Mouse (Mus musculus) erythroid progenitor cell, adult 5-6 weeks (primary cell): ENCODE measurements around the gene Ikbkg. TPM values are rescaled to one million over a fixed set of nuclear protein-coding genes. Genes with fewer than 3 reads are reported as not detected.
"Not testable (repeated sequence)": the region's sequence is repeated elsewhere in the genome, so short reads cannot be mapped to it uniquely, and the experiment has no call there.

Experiments used
- ATAC-seq: replicated peaks from 2 replicates; pipeline ENCODE4 v1.8.0; 2016; ENCODE audit warnings: moderate number of reproducible peaks, mild to moderate bottlenecking, moderate TSS enrichment, inconsistent platforms; ENCODE audit not compliant: poor library complexity, low FRiP score, severe bottlenecking
- total RNA-seq, 2 experiments: library from RNA; stranded (forward) in 1 of 2; stranded (reverse) in 1 of 2; fragments of 150-400 nt in 1 of 2; fragments of 186-747, 209-891 nt in 1 of 2; gene quantifications; 2 replicates each; pipeline versions ENCODE4 v1.2.3 to v1.2.4; 2015 to 2017; ENCODE audit warnings: low replicate concordance in 2 of 2

Gene Ikbkg
- total RNA-seq, 2 experiments from 2014 or later, result 5.4 to 12.8 TPM

DNA sequence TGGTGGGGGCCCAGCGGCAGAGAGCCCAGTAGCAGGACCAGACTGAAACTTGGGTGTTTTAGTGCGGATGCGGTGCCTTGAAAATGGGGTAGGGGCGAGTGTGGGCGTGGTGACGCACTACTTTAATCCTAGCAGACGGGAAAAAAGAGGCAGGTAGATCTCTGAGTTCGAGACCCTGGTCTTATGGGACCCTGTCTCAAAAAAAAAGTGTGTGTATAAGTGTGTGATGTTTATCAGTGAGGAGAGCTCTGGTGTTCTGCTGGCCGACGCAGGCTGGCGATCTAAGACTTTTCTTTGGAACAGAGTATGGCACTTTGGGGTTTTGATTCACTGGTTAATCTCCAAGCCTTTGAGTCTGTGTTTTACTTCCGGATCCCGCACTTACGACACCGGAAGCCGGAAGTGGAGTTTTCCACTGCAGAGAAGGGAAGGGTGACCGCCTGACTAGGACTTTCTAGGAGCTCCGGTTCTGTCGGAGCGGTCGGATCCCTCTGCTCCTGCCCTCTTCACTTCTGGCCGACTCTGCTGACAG lies 36.3 kb downstream of the Ikbkg start:
- peak; percentile 75 for ATAC-seq

- no peak for ATAC-seq
Measured at GRCm38 (mm10) chrX:74451157-74451912, 58.2 kb downstream of the Ikbkg start.

GRCm38 (mm10) chrX:74452773-74453172 lies 59.7 kb downstream of the Ikbkg start:
- ATAC-seq, result no peak

DNA sequence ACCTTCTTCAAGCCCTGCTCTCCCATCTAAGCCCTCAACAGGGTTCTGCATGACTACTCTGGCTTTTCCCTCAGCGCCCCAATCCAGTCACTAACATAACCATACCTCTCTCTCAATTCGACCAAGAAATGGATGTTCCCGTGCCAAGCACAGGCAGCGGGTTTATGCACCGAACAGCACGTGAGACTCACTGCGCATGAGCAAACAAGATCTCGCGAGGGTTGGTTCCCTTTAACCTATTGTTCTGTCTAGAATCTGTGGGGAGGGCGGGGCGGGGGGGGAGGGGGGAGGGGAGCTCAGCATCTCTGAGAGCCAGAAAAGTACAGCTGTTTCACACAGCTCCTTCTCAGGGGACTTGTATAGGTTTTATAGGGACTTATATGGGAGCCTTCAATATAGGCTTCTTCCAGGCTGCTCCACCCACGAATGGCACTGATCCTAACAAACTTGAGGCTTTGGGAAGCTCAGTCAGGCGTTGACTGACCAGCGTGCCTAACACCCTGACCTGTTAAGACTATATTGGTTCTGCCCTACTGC lies 88.3 kb downstream of the Ikbkg start, which contains the start of gene Gm6880:
TSS of gene Gm6880 (minus strand) at position 51 of the 537 bp plus-strand sequence.
- ATAC-seq, result not testable (repeated sequence)

GRCm38 (mm10) chrX:74497131-74497530 lies 104.0 kb downstream of the Ikbkg start:
- no peak for ATAC-seq

Other genes starting within 250 kb of the Ikbkg start
- gene Tex28, start 225.5 kb upstream of the Ikbkg start, total RNA-seq (2015; ENCODE audit: low replicate concordance), result not detected in 2 replicates
- not detected in 2 replicates for gene Tex28, start 225.5 kb upstream of the Ikbkg start, total RNA-seq (2017; ENCODE audit: low replicate concordance)
- not detected in 2 replicates for gene Tktl1, start 216.0 kb upstream of the Ikbkg start, total RNA-seq (2015; ENCODE audit: low replicate concordance)
- gene Tktl1, start 216.0 kb upstream of the Ikbkg start, total RNA-seq (2017; ENCODE audit: low replicate concordance), result not detected in 2 replicates
- 103 and 114 TPM in 2 replicates for gene Flna, start 143.5 kb upstream of the Ikbkg start, total RNA-seq (2015; ENCODE audit: low replicate concordance)
- 122 and 133 TPM in 2 replicates for gene Flna, start 143.5 kb upstream of the Ikbkg start, total RNA-seq (2017; ENCODE audit: low replicate concordance)
- gene Emd, start 138.6 kb upstream of the Ikbkg start, total RNA-seq (2015; ENCODE audit: low replicate concordance), result 39.3 and 44.4 TPM in 2 replicates
- 23.2 and 29.5 TPM in 2 replicates for gene Emd, start 138.6 kb upstream of the Ikbkg start, total RNA-seq (2017; ENCODE audit: low replicate concordance)
- 718 and 731 TPM in 2 replicates for gene Rpl10, start 122.5 kb upstream of the Ikbkg start, total RNA-seq (2015; ENCODE audit: low replicate concordance)
- gene Rpl10, start 122.5 kb upstream of the Ikbkg start, total RNA-seq (2017; ENCODE audit: low replicate concordance), result 354 and 377 TPM in 2 replicates
- gene Taz, start 111.4 kb upstream of the Ikbkg start, total RNA-seq (2015; ENCODE audit: low replicate concordance), result 41.8 and 53.2 TPM in 2 replicates
- 13.8 and 18.6 TPM in 2 replicates for gene Taz, start 111.4 kb upstream of the Ikbkg start, total RNA-seq (2017; ENCODE audit: low replicate concordance)
- 108 and 154 TPM in 2 replicates for gene Dnase1l1, start 111.0 kb upstream of the Ikbkg start, total RNA-seq (2015; ENCODE audit: low replicate concordance)
- 73.7 and 110 TPM in 2 replicates for gene Dnase1l1, start 111.0 kb upstream of the Ikbkg start, total RNA-seq (2017; ENCODE audit: low replicate concordance)
- gene Atp6ap1, start 96.2 kb upstream of the Ikbkg start, total RNA-seq (2015; ENCODE audit: low replicate concordance), result 251 and 260 TPM in 2 replicates
- 152 and 179 TPM in 2 replicates for gene Atp6ap1, start 96.2 kb upstream of the Ikbkg start, total RNA-seq (2017; ENCODE audit: low replicate concordance)
- gene Gdi1, start 88.3 kb upstream of the Ikbkg start, total RNA-seq (2015; ENCODE audit: low replicate concordance), result 185 and 200 TPM in 2 replicates
- gene Gdi1, start 88.3 kb upstream of the Ikbkg start, total RNA-seq (2017; ENCODE audit: low replicate concordance), result 65.1 and 108 TPM in 2 replicates
- 20.5 and 38.1 TPM in 2 replicates for gene Fam50a, start 80.3 kb upstream of the Ikbkg start, total RNA-seq (2015; ENCODE audit: low replicate concordance)
- gene Fam50a, start 80.3 kb upstream of the Ikbkg start, total RNA-seq (2017; ENCODE audit: low replicate concordance), result 30.1 and 43.0 TPM in 2 replicates
- not detected in 2 replicates for gene Plxna3, start 64.2 kb upstream of the Ikbkg start, total RNA-seq (2015; ENCODE audit: low replicate concordance)
- not detected in 2 replicates for gene Plxna3, start 64.2 kb upstream of the Ikbkg start, total RNA-seq (2017; ENCODE audit: low replicate concordance)
- 15.1 and 20.9 TPM in 2 replicates for gene Lage3, start 39.7 kb upstream of the Ikbkg start, total RNA-seq (2015; ENCODE audit: low replicate concordance)
- gene Lage3, start 39.7 kb upstream of the Ikbkg start, total RNA-seq (2017; ENCODE audit: low replicate concordance), result 8.2 and 9.5 TPM in 2 replicates
- gene Ubl4a, start 20.1 kb upstream of the Ikbkg start, total RNA-seq (2015; ENCODE audit: low replicate concordance), result 32.4 and 36.9 TPM in 2 replicates
- gene Ubl4a, start 20.1 kb upstream of the Ikbkg start, total RNA-seq (2017; ENCODE audit: low replicate concordance), result 5.3 and 11.0 TPM in 2 replicates
- 1.8 and 9.6 TPM in 2 replicates for gene Slc10a3, start 19.9 kb upstream of the Ikbkg start, total RNA-seq (2015; ENCODE audit: low replicate concordance)
- 2.2 TPM in 1 of 2 replicates, not detected in the other for gene Slc10a3, start 19.9 kb upstream of the Ikbkg start, total RNA-seq (2017; ENCODE audit: low replicate concordance)
- gene Fam3a, start within 50 bp of the Ikbkg start, total RNA-seq (2015; ENCODE audit: low replicate concordance), result 6.3 and 12.3 TPM in 2 replicates
- 0.68 and 3.6 TPM in 2 replicates for gene Fam3a, start within 50 bp of the Ikbkg start, total RNA-seq (2017; ENCODE audit: low replicate concordance)
- gene G6pdx, start 35.9 kb downstream of the Ikbkg start, total RNA-seq (2015; ENCODE audit: low replicate concordance), result 63.7 and 64.9 TPM in 2 replicates
- 38.5 and 45.2 TPM in 2 replicates for gene G6pdx, start 35.9 kb downstream of the Ikbkg start, total RNA-seq (2017; ENCODE audit: low replicate concordance)
- gene Gm6880, start 88.1 kb downstream of the Ikbkg start, total RNA-seq (2015; ENCODE audit: low replicate concordance), result not detected in 2 replicates
- not detected in 2 replicates for gene Gm6880, start 88.1 kb downstream of the Ikbkg start, total RNA-seq (2017; ENCODE audit: low replicate concordance)
- not detected in 2 replicates for gene Olfr1326-ps1, start 181.6 kb downstream of the Ikbkg start, total RNA-seq (2015; ENCODE audit: low replicate concordance)
- gene Olfr1326-ps1, start 181.6 kb downstream of the Ikbkg start, total RNA-seq (2017; ENCODE audit: low replicate concordance), result not detected in 2 replicates
- not detected in 2 replicates for gene Olfr1325, start 199.4 kb downstream of the Ikbkg start, total RNA-seq (2015; ENCODE audit: low replicate concordance)
- 0.13 TPM in 1 of 2 replicates, not detected in the other for gene Olfr1325, start 199.4 kb downstream of the Ikbkg start, total RNA-seq (2017; ENCODE audit: low replicate concordance)